Mouse (Mus musculus) E14TG2a.4 (cell line): Measurements from ENCODE around the gene Gm20817.
"Not testable (repeated sequence)": the region's sequence is repeated elsewhere in the genome, so short reads cannot be mapped to it uniquely, and the experiment has no call there.

ENCODE experiments used
- H3K27me3 ChIP-seq: 2 replicates; pipeline ENCODE4 v1.6.1; 2014; ENCODE audit warnings: low read length, control low read depth; ENCODE audit not compliant: insufficient read depth
- H3K36me3 ChIP-seq: 2 replicates; pipeline ENCODE4 v1.6.1; 2014; ENCODE audit warnings: low read length, control low read depth; ENCODE audit not compliant: insufficient read depth
- H3K4me1 ChIP-seq: replicated peaks from 2 replicates; pipeline ENCODE4 v1.6.1; 2014; ENCODE audit warnings: low read depth, low read length, control low read depth
- H3K4me3 ChIP-seq: replicated peaks from 2 replicates; pipeline ENCODE4 v1.5.1; 2014; ENCODE audit warnings: mild to moderate bottlenecking, low read length
- H3K9me3 ChIP-seq: 2 replicates; pipeline ENCODE4 v1.6.1; 2014; ENCODE audit warnings: low read length, control low read depth

Gm20817 gene

DNA sequence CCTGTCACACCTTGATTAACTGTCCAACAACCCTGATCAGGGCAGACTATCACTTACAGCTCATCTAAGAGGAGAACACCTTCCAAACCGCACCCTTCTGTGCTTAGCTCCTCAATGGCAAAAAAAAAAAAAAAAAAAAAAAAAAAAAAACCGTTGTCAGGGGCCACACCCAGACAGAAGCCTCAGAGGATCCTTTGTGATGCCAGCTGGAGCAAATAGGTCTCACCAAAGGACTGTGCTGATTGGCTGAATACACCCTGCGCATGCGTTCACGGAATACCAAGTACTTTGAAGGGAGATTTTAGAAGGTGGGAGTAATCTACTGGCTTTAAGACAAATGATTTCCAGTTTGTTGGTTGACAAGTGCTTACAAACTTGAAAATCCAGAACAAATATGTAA lies at the start of gene Gm20817:
Gene Gm20817, minus strand, starts transcription at position 101 of the 400 bp plus-strand sequence.
- not testable (repeated sequence) for H3K36me3 ChIP-seq, H3K9me3 ChIP-seq, H3K27me3 ChIP-seq, H3K4me1 ChIP-seq, H3K4me3 ChIP-seq
